Mouse (Mus musculus) forebrain, embryonic 15.5 days (tissue): ENCODE results near the gene Nxpe5. TPM values are rescaled to one million over a fixed set of nuclear protein-coding genes. Genes with fewer than 3 reads are reported as not detected.

ENCODE experiments used
- ATAC-seq: fragments of 200-750 bp; cut with Nextera tagmentation; replicated peaks from 2 replicates; pipeline ENCODE4 v1.8.0; 2017; ENCODE audit warnings: mild to moderate bottlenecking, moderate TSS enrichment, moderate library complexity
- H3K27ac ChIP-seq: fragments of 300-500 bp; sonication (generic); replicated peaks from 2 replicates; pipeline ENCODE4 v1.5.1; 2015; ENCODE audit warnings: mild to moderate bottlenecking, inconsistent platforms
- H3K27me3 ChIP-seq: fragments of 300-500 bp; sonication (generic); 2 replicates; pipeline ENCODE4 v1.6.1; 2015; ENCODE audit warnings: inconsistent platforms
- H3K36me3 ChIP-seq: fragments of 300-500 bp; sonication (generic); 2 replicates; pipeline ENCODE4 v1.6.1; 2015; ENCODE audit warnings: mild to moderate bottlenecking, inconsistent platforms
- H3K4me1 ChIP-seq: fragments of 300-500 bp; sonication (generic); 2 replicates; pipeline ENCODE4 v1.6.1; 2015; ENCODE audit warnings: inconsistent platforms
- H3K4me2 ChIP-seq: fragments of 300-500 bp; sonication (generic); replicated peaks from 2 replicates; pipeline ENCODE4 v1.6.1; 2015; ENCODE audit warnings: mild to moderate bottlenecking, inconsistent platforms
- H3K4me3 ChIP-seq: fragments of 300-500 bp; sonication (generic); 2 replicates; pipeline ENCODE4 v1.5.1; 2015; ENCODE audit warnings: mild to moderate bottlenecking, inconsistent platforms
- H3K9ac ChIP-seq: fragments of 300-500 bp; sonication (generic); replicated peaks from 2 replicates; pipeline ENCODE4 v1.6.1; 2015; ENCODE audit warnings: mild to moderate bottlenecking, inconsistent platforms
- H3K9me3 ChIP-seq: fragments of 300-500 bp; sonication (generic); 2 replicates; pipeline ENCODE4 v1.6.1; 2016; ENCODE audit warnings: inconsistent platforms
- whole genome bisulfite sequencing: fragments of 180-500 bp; shearing (Covaris S2); methylation state at CpG from one replicate; pipeline ENCODE4 v1.1.7; 2015; ENCODE audit warnings: mixed read lengths; 5-methylcytosine and 5-hydroxymethylcytosine counted together
- polyA plus RNA-seq: library from polyadenylated mRNA; unstranded; fragments of >200 nt; fragmentation: Nextera tagmentation; extraction: Ambion mirVana; gene quantifications from 2 replicates; pipeline ENCODE4 v1.2.1, GENCODE M21; 2015

The Nxpe5 gene
- polyA plus RNA-seq, 1 experiment from 2014 or later = not detected

GRCm38 (mm10) chr5:138265712-138266111 is 40.0 kb downstream of the Nxpe5 start:
- no peak overlapping the region for H3K4me2 ChIP-seq
- no peak for ATAC-seq
- H3K4me1 ChIP-seq = peaks cover 31% of the 10 kb centered on the region
- no peaks in the 10 kb centered on the region for H3K27me3 ChIP-seq
- H3K36me3 ChIP-seq = peaks cover 16% of the 10 kb centered on the region
- H3K4me3 ChIP-seq = no peak overlapping the region
- H3K9me3 ChIP-seq = no peaks in the 10 kb centered on the region
- no peak overlapping the region for H3K9ac ChIP-seq
- 96% methylated on average over 4 of the region's 4 CpGs for WGBS
- no peak overlapping the region for H3K27ac ChIP-seq

- Histone ChIP-seq H3K4me2 (no peak overlapping the region), H3K9me3 (no peaks in the 10 kb centered on the region), H3K9ac (no peak overlapping the region), H3K4me3 (no peak overlapping the region), H3K36me3 (peaks cover 4% of the 10 kb centered on the region; the same call in 1 of the 2 replicates), H3K27ac (no peak overlapping the region), H3K4me1 (peaks cover 25% of the 10 kb centered on the region), H3K27me3 (no peaks in the 10 kb centered on the region)
- ATAC-seq = no peak
- 87% methylated on average over 3 of the region's 3 CpGs for WGBS
Measured at GRCm38 (mm10) chr5:138267114-138267513, 41.4 kb downstream of the Nxpe5 start.

GRCm38 (mm10) chr5:138268980-138269379 is 43.3 kb downstream of the Nxpe5 start:
- H3K9ac ChIP-seq = no peak overlapping the region
- no peak overlapping the region for H3K27ac ChIP-seq
- no peak overlapping the region for H3K4me3 ChIP-seq
- 90% methylated on average over 4 of the region's 4 CpGs for WGBS
- H3K36me3 ChIP-seq = peaks cover 4% of the 10 kb centered on the region; the same call in 1 of the 2 replicates
- no peak overlapping the region for H3K4me2 ChIP-seq
- peaks cover 24% of the 10 kb centered on the region for H3K4me1 ChIP-seq
- no peaks in the 10 kb centered on the region for H3K9me3 ChIP-seq
- ATAC-seq = no peak
- H3K27me3 ChIP-seq = no peaks in the 10 kb centered on the region

- Histone ChIP-seq H3K4me1 (peaks cover 33% of the 10 kb centered on the region), H3K36me3 (no peaks in the 10 kb centered on the region; the same call in 1 of the 2 replicates), H3K9ac (no peak overlapping the region), H3K9me3 (no peaks in the 10 kb centered on the region), H3K4me2 (no peak overlapping the region), H3K27me3 (no peaks in the 10 kb centered on the region), H3K4me3 (no peak overlapping the region), H3K27ac (no peak overlapping the region)
- ATAC-seq = no peak
- 53% methylated on average over 3 of the region's 3 CpGs for WGBS
Measured at GRCm38 (mm10) chr5:138271232-138271631, 45.5 kb downstream of the Nxpe5 start.

GRCm38 (mm10) chr5:138272409-138272923 is 46.8 kb downstream of the Nxpe5 start, which contains the start of gene Gal3st4:
Gene Gal3st4, minus strand, starts transcription at chr5:138272840.
- H3K4me3 ChIP-seq = no peak within 1 kb of the TSS
- H3K9me3 ChIP-seq = no peaks in the 10 kb centered on the region
- H3K4me2 ChIP-seq = no peak within 1 kb of the TSS; the same call in 1 of the 2 replicates
- peaks cover 5% of the 10 kb centered on the region for H3K36me3 ChIP-seq
- no peaks in the 10 kb centered on the region for H3K27me3 ChIP-seq
- peak within 1 kb of the TSS; percentile 0; the same call in 1 of the 2 replicates for H3K9ac ChIP-seq
- 0 out of 2 replicates have a peak, but pooled peaks have one; percentile 24 for ATAC-seq
- WGBS = under 1% methylated on average over 12 of the region's 12 CpGs
- H3K4me1 ChIP-seq = peaks cover 46% of the 10 kb centered on the region
- no peak within 1 kb of the TSS for H3K27ac ChIP-seq

- WGBS = 60% methylated on average over 8 of the region's 8 CpGs
- Histone ChIP-seq H3K4me3 (no peak overlapping the region), H3K9me3 (no peaks in the 10 kb centered on the region), H3K9ac (no peak overlapping the region), H3K36me3 (peaks cover 9% of the 10 kb centered on the region), H3K27me3 (no peaks in the 10 kb centered on the region), H3K27ac (no peak overlapping the region), H3K4me1 (peaks cover 63% of the 10 kb centered on the region), H3K4me2 (no peak overlapping the region)
- ATAC-seq = no peak
Measured at GRCm38 (mm10) chr5:138274186-138274585, 48.5 kb downstream of the Nxpe5 start.

GRCm38 (mm10) chr5:138275216-138276050 is 49.7 kb downstream of the Nxpe5 start:
- no peak for ATAC-seq
- no peaks in the 10 kb centered on the region for H3K27me3 ChIP-seq
- no peak overlapping the region for H3K27ac ChIP-seq
- no peaks in the 10 kb centered on the region for H3K9me3 ChIP-seq
- peak overlapping the region; percentile 65 for H3K4me2 ChIP-seq
- peaks cover 66% of the 10 kb centered on the region for H3K4me1 ChIP-seq
- peaks cover 9% of the 10 kb centered on the region for H3K36me3 ChIP-seq
- WGBS = 13% methylated on average over 41 of the region's 41 CpGs
- H3K4me3 ChIP-seq = peak overlapping the region; percentile 40
- peak overlapping the region; percentile 48 for H3K9ac ChIP-seq

- no peak for ATAC-seq
- Histone ChIP-seq H3K4me3 (peak overlapping the region; percentile 83), H3K9me3 (peaks cover 5% of the 10 kb centered on the region; the same call in 1 of the 2 replicates), H3K27ac (no peak overlapping the region), H3K36me3 (peaks cover 9% of the 10 kb centered on the region), H3K9ac (peak overlapping the region; percentile 95; the same call in 1 of the 2 replicates), H3K27me3 (no peaks in the 10 kb centered on the region), H3K4me1 (peaks cover 61% of the 10 kb centered on the region), H3K4me2 (peak overlapping the region; percentile 77)
- 94% methylated on average over 7 of the region's 7 CpGs for WGBS
Measured at GRCm38 (mm10) chr5:138277994-138278393, 52.3 kb downstream of the Nxpe5 start.

GRCm38 (mm10) chr5:138279585-138280424 is 54.1 kb downstream of the Nxpe5 start, which contains the start of the genes Gm43720, Gpc2 and Stag3:
Gene Gm43720, minus strand, starts transcription at chr5:138279958.
Gene Gpc2, minus strand, starts transcription at chr5:138280005.
Gene Stag3, plus strand, starts transcription at chr5:138280240.
- H3K9me3 ChIP-seq = peaks cover 5% of the 10 kb centered on the region; the same call in 1 of the 2 replicates
- H3K36me3 ChIP-seq = peaks cover 9% of the 10 kb centered on the region
- no peaks in the 10 kb centered on the region for H3K27me3 ChIP-seq
- H3K27ac ChIP-seq = peak within 1 kb of the TSS; percentile 87
- under 1% methylated on average over 56 of the region's 56 CpGs for WGBS
- H3K9ac ChIP-seq = peak within 1 kb of the TSS; percentile 95
- ATAC-seq = peak; percentile 98
- peaks cover 48% of the 10 kb centered on the region for H3K4me1 ChIP-seq
- peak within 1 kb of the TSS; percentile 83 for H3K4me3 ChIP-seq
- peak within 1 kb of the TSS; percentile 77 for H3K4me2 ChIP-seq

GRCm38 (mm10) chr5:138280425-138280768 is 54.7 kb downstream of the Nxpe5 start:
- Histone ChIP-seq H3K4me3 (peak overlapping the region; percentile 83), H3K4me2 (peak overlapping the region; percentile 77), H3K9ac (no peak overlapping the region), H3K27ac (0 out of 2 replicates have a peak overlapping the region, but pooled peaks have one; percentile 87), H3K27me3 (no peaks in the 10 kb centered on the region), H3K4me1 (peaks cover 42% of the 10 kb centered on the region), H3K9me3 (peaks cover 5% of the 10 kb centered on the region; the same call in 1 of the 2 replicates), H3K36me3 (peaks cover 9% of the 10 kb centered on the region)
- ATAC-seq = no peak
- WGBS = 26% methylated on average over 26 of the region's 26 CpGs

GRCm38 (mm10) chr5:138280829-138281228 is 55.1 kb downstream of the Nxpe5 start:
- Histone ChIP-seq H3K36me3 (peaks cover 9% of the 10 kb centered on the region), H3K9ac (no peak overlapping the region), H3K27me3 (no peaks in the 10 kb centered on the region), H3K9me3 (peaks cover 5% of the 10 kb centered on the region; the same call in 1 of the 2 replicates), H3K27ac (no peak overlapping the region), H3K4me3 (no peak overlapping the region), H3K4me2 (no peak overlapping the region), H3K4me1 (peaks cover 37% of the 10 kb centered on the region)
- WGBS = 94% methylated on average over 15 of the region's 15 CpGs
- ATAC-seq = no peak
